Mouse (Mus musculus) ZHBTc4 (cell line): Measurements from ENCODE around the gene Ino80e.

Experiments used
- DNase-seq: peaks from one replicate; pipeline ENCODE4 v3.0.0-alpha.2; 2011; ENCODE audit warnings: low read depth, low spot score

Ino80e gene

DNA sequence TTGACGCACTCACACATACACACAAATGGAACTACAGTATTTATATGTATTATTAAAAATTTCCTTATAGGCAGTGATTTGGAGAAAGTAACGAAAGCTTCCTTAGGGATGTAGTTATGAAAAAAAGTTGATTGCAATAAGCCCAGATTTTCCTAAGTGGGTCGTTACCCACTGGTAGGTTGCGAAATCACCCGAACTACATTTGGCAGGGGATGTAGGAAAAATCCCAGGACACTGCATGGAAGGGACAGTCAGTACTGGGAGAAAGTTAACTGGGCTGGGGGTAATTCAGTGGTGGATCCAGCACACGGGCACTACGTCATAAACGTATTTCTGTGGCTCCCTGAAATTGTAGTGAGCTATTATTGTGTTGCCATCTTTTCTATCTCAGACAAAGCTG, 45.7 kb downstream of the Ino80e start:
- DNase-seq = no peak

DNA sequence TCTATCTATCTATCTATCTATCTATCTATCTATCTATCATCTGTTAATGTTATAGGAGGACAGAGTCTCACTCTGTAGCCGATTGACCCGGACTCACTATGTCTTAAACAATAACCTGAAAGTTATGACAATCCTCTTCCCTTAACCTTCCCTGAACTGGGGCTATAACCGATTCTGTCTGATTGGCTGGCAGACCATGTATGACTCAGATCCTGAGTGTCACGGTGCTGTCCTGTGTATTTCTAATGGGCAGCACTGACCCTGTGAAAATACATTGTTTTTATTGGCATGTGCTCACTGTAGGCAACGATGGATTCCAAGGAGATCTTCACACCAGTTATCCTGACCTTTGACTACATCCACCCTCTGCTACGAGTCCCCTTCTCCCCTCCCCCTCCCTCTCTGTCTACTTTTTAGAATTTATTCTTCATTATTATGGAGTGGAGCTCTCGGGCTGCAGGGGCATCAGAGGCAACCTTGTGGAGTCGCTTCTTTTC, 46.4 kb downstream of the Ino80e start:
- DNase-seq = no peak

DNA sequence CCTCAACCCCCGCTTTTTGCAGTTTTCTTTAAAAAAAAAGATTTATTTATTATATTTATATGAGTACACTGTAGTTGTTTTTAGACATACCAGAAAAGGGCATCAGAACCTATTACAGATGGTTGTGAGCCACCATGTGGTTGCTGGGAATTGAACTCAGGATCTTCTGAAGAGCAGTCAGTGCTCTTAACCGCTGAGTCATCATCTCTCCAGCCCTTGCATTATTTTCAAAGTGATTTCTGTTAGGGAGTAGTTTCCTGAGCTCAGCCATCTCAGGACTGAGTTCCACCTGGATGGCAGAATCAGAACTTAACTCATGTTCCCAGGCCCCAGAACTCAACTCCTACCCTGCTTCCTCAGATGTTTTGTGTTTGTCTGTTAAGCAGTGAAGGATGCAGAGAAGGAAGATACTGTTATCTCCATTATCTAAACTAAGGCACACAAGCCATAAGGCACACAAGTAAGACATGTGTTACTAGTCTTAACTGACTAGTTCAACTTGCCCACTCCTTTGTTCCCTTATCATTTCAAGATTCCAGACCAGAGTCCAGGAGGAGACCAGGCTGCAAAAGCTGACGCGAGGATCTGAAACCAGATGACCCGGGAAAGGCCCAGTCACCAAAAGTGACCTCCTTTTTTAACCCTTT, 52.3 kb downstream of the Ino80e start:
- no peak for DNase-seq

DNA sequence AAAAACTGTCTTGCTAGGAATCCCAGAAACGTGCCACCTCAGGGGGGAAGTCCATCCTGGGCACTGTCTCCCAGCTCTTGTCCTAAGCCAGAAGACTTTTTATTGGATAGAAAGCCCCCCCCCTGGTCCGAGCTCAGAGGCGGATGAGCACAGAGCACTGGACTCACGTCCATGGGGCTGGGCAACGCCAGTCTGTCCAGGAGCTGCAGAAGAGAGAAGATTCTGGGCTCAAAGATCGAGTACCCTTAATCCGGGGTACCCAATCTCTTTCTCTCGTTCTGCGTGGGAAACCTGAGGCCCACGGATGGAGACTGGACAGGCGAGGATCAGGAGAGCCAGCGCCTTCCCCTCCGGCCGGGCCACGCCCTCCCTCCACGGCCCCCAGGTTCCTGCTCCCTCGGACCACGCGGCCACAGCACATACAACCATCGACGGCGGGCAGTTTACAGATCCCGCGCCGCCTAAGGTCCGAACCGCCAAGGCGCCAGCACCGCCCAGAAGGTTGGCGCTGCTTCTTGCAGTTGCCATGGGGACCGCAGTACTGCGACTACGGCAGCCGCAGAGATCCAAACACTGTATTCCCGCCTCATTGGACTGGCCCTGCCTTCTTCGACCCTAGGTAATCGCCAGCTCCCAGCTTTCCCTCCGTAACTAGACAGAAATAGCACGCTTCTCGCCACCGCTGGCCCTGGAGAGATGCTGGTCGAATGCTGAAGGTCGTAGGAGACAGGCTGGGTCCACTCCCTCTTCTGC, 53.3 kb downstream of the Ino80e start:
- DNase-seq = peak; percentile 94

DNA sequence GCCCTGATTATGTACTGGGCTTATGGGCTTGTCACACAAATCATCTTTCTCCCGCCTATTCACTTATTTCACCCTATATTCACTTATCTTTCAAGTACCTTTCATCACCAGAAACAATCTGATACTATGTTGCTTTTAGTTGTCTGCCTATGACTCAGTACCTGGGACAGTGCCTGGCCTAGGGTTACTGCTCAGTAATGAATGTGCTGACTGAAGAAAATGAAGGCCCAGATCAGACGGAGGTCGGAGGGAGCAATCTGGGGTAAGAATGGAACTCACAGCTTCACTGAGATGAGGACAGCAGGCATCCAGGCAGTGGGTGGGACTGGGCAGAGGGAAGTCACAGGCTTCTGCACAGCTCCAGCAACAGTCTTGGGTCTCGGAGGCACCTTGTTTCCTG, 54.8 kb downstream of the Ino80e start:
- DNase-seq = no peak

DNA sequence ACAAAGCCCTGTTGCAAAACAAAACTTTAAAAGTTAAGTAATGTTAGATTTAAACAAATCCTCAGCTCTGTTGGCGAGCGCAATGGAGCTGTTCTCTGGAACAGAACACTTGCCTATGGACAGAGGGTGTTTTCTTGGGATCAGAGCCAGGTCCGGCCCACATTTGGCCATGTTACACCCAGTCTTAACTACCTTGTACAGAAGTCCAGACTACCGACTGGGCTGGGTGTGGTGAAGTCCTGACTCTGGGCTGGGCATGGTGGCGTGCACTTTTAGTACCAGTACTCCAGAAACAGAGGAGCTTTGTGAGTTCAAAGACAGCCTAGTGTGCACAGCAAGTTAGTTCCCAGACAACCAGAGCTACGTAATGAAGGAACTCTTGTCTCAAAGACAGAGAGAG, 55.2 kb downstream of the Ino80e start:
- no peak for DNase-seq

DNA sequence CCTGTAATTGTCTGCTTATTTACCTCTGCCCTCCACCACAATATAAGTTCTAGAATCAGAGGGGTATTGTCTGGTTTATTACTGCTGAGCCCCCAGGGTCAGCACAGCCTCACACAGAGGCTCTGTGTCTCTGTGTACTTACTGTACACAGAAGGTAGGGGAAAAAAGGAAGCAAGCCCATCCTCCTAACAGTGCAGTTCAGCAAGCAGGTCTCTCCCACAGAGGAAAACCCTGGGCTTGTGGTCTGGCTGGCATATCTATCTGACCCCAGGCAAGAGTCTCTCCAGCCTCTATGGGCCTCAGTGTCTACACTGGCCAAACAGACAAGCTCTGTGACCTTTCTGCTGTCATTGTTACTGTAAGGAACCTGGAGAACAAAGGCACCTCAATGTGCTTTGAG, 58.4 kb downstream of the Ino80e start:
- no peak for DNase-seq

DNA sequence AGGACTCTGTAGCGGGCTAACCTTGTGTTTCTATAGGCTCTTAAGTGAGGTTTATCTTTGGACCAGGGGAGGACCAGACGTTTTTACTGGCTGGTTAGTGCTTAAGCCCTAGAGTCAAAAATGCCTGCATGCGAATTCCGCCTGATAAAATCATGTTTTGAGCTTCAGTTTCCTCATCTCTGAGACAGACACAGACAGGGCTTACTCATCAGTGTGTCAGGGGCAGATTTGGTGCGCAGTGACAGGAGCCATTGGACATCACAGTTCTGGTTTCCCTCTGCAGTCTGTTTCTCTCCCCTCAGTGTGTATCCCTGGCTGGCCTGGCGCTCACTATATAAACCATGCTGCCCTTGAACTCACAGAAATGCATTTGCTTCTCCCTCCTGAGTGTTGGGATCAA, 59.0 kb downstream of the Ino80e start:
- no peak for DNase-seq

DNA sequence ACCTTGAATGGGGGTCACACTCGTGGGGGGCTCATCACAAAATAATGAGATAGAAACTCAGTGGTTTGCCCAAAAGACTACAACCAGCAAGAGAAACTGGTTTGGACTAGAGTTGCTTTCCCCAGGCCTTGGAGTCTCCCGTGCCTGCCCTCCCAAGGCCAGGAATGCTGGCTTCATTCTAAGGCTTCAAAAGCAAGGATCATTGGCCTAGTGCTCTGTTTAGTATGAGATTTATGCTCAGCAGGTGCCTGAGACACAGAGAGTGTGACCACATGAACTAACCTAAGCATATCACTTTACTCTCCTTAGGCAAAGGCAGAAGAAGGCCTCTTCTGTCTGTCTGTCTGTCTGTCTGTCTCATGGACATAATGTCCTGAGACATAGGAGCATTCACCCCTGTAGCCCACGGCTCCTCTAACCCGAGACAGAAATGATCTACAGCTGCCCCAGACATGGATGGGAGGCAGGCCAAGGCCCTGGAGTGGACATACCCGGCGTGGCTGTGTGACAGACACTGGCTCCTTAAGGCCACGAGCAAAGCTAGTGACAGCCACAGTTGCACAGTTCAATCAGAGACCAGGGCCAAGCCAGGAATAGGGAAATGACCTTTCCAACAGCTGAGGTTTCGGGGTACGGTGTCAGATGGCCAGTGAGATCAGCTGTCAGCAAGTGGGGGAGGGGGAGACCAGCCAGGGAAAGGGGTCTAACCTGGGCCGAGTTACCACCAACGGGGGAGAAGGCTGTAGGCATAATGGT, 59.9 kb downstream of the Ino80e start:
- no peak for DNase-seq

DNA sequence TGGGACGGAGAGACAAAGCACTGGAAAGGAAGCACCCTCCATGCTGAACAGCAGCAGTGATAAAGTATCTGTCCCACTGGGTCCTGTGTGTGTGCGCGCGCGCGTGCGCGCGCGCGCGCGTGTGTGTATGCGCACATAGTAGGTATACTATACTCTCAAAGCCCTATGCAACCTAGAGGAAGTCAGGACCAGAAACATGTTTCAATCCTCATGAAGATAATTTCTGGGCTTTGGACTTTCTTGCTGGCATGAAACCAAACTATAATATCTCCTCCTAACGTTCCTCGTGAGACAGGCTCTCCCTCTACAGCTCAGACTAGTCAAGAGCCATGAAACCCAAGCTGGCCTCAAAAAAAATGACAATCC, 61.1 kb downstream of the Ino80e start:
- no peak for DNase-seq
